Mouse (Mus musculus) right cerebral cortex, postnatal 10 days (tissue): ENCODE data around the gene Parp9.
"Not testable (repeated sequence)": the region's sequence is repeated elsewhere in the genome, so short reads cannot be mapped to it uniquely, and the experiment has no call there.

ENCODE experiments used
- DNase-seq, 2 experiments: peaks; one replicate each; pipeline ENCODE4 v3.0.0; 2021; ENCODE audit warnings: low spot score in 2 of 2

Parp9 gene

DNA sequence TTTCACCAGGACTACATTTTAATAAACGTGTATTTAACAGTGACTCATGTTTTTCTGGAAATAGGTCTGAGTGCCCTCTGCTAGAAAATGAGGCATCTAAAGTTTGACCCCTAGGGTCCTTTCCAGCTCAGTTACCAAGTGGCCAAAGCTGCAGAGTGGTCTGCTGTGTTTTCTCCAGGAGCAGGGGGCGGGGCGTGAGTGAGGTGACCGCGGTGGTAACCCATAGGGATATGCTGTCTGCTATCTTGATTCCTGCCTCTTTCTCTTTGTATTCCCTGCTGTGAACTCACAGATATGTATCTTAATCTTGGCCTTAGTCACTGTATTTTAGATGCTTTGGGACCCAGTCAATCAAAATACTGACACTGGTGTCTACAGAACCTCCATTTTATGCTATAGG, 13.9 kb upstream of the Parp9 start:
- DNase-seq, result no peak

- no peak for DNase-seq
These were observed 5.9 kb upstream of the Parp9 start for GRCm38 (mm10) chr16:35932179-35933055.

- no peak for DNase-seq
These were observed 5.1 kb upstream of the Parp9 start for GRCm38 (mm10) chr16:35933181-35933580.

DNA sequence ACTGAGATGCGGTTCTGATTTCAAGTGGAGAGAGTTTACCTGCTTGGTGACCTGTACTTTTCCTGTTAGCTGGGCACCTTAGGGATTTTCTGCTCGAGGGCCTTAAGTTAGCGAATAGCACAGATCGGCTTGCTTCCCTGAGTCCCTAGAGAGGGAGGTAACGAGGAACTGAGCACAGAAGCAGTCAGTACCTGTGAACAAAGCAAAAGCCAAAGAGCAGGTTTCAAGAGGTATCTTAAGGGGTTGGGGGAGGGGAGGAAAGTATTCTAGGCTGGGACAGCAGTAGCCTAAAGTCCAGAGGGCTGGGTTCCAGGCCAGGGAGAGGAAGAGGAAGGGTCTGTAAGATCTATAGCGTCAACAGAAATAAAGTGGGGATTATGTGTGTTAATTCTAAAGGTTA, 991 bp downstream of the Parp9 start:
- DNase-seq, result no peak

GRCm38 (mm10) chr16:35939690-35940089, 1.4 kb downstream of the Parp9 start:
- DNase-seq, result peak; percentile 73 to 82

- DNase-seq, result peak in 1 of 2 experiments; percentile 29
These were observed 3.1 kb downstream of the Parp9 start for GRCm38 (mm10) chr16:35941382-35941781.

DNA sequence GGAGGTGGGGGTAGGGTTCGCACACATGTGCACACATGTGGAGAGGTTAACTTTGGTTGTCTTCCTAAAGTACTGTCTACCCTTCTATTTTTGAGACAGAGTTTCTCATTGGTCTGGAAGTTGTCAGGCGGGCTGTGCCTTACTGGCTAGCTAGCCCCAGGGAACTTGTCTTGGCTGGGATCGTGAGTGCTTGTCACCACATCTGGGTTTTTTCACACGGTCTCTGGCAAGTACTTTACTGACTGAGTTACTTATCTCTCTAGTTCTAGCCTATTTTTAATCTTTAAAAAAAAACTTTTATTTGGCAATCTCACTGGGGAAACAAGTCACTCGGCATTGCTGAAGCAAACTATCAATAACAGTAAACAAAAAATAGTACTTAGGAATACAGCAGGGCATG, 11.0 kb downstream of the Parp9 start:
- DNase-seq, result no peak

DNA sequence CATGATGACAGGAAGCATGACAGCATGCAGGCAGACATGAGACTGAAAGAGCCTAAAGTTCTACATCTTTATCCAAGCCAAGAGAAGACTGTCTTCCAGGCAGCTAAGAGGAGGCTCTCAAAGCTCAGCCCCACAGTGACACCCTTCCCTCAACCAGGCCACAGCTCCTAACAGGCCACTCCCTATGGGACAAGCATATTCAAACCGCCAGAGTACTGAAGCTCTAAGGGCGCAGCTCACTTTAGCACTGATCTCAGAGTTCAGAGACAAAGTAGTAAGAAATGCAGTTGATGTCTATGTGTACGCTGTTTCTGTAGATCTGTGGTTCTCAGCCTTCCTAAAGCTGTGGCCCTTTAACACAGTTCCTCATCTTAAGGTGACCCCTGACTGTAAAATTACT, 12.9 kb downstream of the Parp9 start:
- no peak for DNase-seq

- no peak for DNase-seq
These were observed 14.4 kb downstream of the Parp9 start for GRCm38 (mm10) chr16:35952628-35953130.

GRCm38 (mm10) chr16:35965991-35966390, 27.7 kb downstream of the Parp9 start:
- DNase-seq, result not testable (repeated sequence)

DNA sequence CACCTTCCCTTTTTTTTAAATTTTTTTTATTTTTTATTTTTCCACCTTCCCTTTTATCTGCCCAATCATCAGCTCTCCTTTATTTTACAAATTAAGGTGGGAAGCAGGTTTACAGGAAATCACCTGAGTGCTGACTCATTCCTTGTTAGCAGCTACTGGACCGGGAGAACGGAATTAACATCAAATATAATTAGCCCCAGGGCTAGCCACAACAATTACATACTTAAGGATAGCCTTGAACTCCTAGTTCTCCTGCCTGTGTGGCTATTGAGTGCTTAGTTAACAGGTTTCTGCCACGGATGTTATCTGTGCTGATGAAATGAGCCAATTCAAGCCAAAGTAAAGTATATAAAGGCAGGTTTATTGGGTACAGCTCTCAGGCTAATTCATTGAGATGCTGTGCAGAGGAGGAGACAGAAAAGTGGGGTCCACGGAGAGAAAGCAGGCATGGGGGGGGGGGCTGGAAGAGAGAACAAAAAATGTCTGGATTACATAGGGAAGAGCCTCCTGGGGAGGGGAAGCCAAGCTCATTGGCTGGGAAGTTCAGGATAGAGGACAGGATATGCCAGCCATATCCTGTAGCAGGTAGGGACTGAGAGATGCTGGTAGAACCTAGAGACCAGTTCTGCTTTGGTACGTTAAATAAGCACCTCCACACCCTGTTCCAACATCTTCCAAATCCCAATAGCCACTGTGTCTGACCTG, 28.3 kb downstream of the Parp9 start:
- DNase-seq, result no peak

GRCm38 (mm10) chr16:35967319-35967718, 29.0 kb downstream of the Parp9 start:
- no peak for DNase-seq

DNA sequence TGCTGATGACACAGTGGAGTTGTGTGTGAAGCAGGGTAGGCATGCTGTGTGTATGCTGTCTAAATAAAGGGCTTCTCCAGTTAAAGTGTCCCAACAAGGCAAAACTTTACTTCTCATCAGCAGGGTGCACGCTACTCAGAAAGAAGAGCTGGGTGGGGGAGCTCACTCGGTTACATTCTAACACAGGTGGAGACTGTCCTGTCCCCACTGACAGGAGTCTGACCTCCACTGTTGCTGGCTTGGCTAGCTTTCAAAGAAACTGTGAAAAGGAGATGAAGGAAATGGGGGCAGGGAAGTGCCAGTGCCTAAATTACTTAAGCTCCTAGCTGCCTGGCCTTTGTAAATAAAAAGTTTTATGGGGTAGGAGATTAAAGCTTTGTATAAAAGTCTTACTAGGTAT, 29.9 kb downstream of the Parp9 start:
- DNase-seq, result no peak

DNA sequence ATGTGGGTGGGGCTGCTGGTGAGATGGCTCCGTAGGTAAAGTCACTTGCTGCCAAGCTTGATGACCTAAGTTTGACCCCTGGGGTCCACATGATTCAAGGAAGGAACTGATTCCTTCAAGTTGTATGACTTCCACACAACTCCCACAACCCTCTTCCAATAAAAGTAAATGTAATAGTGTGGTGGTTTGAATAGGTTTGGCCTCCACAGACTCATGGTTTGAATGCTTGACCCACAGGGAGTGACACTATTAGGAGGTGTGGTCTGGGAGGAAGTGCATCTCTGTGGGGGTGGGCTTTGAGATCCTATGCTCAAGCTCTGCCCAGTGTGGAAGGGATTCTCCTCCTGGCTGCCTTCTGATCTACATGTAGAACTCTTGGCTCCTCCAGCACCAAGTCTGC, 35.8 kb downstream of the Parp9 start:
- no peak for DNase-seq

GRCm38 (mm10) chr16:35978450-35978849, 40.2 kb downstream of the Parp9 start, which contains the start of gene Kpna1:
Gene Kpna1 (plus strand): TSS chr16:35978750.
- not testable (repeated sequence) for DNase-seq

DNA sequence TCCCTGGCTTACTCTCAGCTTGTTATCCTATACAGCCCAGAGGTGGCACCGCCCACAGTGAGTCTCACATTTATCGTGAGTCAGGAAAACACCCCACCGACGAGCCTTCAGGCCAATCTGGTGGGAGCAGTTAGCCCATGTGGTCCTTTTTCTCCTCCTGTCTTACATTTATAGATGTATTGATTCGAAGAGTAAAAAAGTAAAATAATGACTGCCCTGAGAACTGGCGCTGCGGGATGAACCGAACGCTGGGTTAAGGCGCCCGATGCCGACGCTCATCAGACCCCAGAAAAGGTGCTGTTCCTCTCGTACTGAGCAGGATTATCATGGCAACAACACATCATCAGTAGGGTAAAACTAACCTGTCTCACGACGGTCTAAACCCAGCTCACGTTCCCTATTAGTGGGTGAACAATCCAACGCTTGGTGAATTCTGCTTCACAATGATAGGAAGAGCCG, 43.1 kb downstream of the Parp9 start:
- DNase-seq, result peak; percentile 99 to 100

DNA sequence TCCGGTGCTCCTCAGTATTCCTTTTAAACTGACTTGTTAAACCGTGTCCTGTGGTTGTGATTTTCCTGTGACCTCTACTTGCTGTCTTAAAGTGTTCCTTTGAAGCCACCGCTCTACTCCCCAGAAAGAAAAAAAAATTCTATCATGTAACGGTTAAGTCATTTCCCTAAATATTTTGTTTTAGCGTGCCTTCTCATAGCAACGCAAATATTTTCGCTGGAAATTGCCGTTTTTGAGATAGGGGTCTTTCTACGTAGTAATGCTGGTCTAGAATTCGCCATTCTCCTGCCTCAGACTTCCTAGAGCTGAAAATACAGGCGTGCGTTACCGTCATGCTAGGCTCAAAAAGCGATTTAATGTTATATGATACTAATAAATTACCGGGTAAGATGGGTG, 44.2 kb downstream of the Parp9 start:
- no peak for DNase-seq

GRCm38 (mm10) chr16:35982902-35983516, 44.7 kb downstream of the Parp9 start:
- peak; percentile 92 to 94 for DNase-seq

DNA sequence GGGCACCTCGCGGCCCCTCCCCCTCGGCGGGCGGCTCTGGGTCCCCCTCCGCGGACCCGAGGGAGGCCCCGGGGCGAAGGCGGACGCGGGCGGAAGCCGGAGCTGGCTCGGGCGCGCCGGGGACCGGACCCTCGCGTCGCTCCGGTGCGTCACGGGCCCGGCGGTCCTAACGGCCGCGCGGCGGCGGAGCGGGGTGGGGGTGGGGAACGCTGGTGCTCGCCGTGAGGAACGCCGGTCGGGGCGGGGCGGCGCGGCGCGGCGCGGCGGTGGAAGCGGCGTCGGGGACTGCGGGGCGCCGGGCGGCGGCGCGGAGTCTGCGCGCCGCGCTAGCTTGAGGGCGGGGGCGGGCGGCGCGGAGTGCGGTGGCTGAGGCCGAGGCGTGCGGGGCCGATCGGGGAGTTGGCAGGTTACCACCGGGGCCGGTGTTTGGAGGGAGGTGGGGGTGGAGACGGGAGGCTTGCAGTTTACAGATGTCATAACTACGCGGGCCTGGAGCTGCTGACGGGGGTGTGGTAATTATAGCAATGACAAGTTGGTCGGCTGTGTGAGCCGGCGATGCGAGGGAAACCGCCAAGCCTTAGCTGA, 45.3 kb downstream of the Parp9 start:
- DNase-seq, result peak; percentile 80 to 85

GRCm38 (mm10) chr16:35984471-35984870, 46.2 kb downstream of the Parp9 start:
- no peak for DNase-seq

DNA sequence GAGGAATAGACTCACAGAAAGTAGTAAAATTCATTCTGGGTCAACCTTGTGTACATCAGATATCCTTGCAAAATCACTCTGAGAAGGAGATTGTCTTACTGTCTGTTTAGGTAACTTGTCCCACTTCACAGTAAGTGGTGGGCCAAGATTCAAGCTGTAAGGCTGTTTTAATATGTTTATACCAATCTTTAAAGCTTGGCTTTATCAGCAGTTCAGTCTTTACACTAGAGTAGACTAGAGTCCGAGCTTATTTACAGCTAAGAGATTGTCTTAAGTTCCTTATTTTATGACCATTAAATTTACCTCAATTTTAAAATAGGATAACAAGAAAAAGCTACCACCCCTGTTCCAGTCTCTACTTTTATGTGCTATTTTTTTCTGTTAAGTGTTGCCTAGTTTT, 49.7 kb downstream of the Parp9 start:
- DNase-seq, result no peak

DNA sequence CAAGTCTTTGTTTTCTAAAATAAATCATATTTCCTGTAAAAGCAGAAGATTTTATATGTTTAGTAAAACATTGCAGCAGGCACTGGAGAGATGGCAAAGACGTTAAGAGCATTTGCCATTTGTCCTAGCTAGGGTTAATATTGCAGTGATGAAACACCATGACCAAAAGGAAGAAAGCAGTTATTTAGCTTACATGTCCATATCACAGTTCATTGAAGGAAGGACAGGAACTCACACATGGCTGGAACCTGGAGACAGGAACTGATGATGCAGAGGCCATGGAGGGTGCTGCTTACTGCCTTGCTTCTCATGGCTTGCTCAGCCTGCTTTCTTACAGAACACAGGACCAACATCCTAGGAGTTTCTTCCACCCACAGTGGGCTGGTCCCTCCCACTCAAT, 54.1 kb downstream of the Parp9 start:
- DNase-seq, result no peak
